Mouse (Mus musculus) Muller cell, postnatal 12 days (primary cell): ENCODE results near the gene Actl11.

ENCODE experiments used
- DNase-seq: peaks from one replicate; pipeline ENCODE4 v3.0.0-alpha.2; 2015; ENCODE audit errors: inconsistent ontology term

Actl11 gene

GRCm38 (mm10) chr9:107962916-107963315 lies 34.6 kb downstream of the Actl11 start:
- no peak for DNase-seq

GRCm38 (mm10) chr9:107963700-107964099 lies 35.4 kb downstream of the Actl11 start:
- DNase-seq = peak; percentile 60

DNA sequence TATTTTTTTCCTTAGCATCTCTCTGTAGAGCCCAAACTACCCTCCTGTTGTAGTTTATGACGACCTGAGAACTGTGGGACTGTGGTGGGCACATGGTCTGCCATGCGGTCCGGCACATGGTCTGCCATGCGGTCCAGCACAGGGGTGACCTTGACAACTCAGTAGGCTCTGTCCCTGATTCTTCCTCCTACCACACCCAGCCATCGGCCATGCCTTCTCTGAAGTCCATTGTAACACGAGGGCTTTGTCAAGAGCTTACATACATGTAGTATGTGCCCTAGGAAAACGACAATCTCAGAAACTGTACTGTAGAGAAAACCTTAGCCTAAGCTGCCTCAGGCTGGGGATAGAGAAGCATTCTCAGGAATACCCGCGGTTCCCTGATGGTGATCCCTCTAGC lies 36.4 kb downstream of the Actl11 start:
- no peak for DNase-seq

DNA sequence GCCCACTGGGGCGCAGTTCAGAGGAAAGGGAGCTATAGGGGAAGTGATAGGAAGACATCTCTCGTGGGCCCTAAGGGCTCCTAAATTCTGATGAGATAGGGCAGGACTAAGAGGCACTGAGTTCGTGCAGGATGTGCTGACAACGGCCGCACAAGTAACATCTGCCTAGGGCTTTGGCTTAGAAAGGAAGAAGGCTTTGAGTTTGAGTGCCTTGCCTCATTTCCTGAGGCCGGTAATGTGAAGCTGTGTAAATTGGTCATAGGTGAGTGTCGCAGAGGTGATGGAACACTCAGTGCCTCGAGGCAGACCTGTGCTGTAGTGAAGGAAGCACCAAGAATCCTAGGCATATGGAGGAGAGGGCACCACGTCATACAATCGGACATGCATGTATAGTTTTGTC lies 38.4 kb downstream of the Actl11 start:
- no peak for DNase-seq

GRCm38 (mm10) chr9:107967437-107967836 lies 39.2 kb downstream of the Actl11 start:
- DNase-seq = no peak

GRCm38 (mm10) chr9:107968531-107968930 lies 40.3 kb downstream of the Actl11 start:
- DNase-seq = no peak

GRCm38 (mm10) chr9:107970311-107970710 lies 42.0 kb downstream of the Actl11 start:
- no peak for DNase-seq

GRCm38 (mm10) chr9:107971690-107972541 lies 43.6 kb downstream of the Actl11 start:
- DNase-seq = no peak

DNA sequence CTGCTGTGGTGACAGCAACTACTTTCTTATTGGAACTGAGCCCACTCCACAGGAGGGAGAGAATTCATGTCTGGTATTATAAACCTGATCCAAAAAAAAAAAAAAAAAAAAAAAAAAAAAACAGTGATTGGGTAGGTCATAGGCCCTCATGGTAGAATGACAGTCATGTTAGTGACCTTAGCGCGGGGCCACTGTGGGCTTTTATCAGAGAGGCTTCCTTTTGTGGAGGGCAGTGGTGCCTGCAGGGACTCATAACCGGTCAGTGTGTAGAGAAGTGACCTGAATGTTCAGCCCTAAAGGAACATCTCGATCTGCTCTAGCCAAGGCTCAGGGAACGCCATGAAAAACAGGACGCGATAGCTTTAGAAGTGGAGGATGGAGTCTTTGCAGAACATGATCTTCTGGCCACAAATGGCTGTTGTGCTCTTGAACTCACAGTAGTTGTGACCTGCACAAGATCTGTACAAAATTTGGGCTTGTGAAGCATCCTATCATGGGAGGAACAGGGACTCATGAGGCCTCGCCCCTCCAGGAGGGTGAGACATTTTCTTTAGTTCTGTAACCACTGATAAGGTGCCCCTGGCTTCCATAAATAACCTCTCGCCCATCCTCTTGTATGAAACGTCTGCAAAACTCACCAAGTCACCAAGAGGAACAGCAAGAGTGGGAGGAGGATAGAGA lies 46.4 kb downstream of the Actl11 start:
- DNase-seq = no peak

DNA sequence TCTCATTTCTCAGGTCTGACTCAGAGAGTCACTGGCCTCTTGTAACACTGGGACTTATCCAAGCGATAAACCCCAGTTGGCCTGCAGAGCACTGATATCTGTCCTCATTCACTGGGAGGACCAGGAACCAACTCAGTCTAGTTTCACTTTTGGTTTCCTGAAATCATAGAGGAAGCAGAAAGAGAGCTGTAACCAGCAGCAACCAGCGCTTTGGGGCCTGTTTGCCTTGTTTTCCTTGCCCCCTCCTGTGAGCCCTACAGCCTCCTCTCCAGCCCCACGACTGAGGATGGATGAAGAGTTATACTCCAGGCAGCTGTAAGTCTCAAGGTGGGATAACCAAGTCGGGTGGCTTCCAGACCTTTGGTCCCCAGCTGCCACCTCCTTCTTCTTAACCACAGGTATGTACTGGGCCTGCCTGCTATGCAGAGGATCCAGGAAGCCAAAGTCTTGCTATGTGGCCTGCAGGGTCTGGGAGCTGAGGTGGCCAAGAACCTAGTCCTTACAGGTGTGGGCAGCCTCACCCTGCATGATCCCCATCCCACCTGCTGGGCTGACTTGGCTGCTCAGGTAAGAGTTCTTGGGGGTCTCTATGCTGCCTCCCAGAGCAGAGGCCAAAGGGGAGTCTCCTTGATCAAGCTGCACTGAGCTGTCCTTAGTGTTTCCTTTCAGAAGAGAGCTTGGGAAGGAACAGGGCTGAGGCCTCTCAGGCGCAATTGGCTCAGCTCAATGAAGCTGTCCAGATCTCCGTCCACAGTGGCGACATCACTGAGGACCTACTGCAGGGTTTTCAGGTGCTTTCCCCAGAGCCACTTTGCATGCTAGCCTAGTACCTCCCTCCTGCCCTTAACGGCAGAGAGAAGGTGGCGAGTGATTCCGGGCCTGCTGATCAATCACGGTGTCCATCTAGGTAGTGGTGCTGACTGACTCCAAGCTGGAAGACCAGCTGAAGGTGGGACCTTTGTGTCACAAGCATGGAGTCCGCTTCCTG lies 47.4 kb downstream of the Actl11 start, which contains the start of gene Uba7:
Gene Uba7 (plus strand): TSS at position 107 of the 988 bp plus-strand sequence.
- DNase-seq = peak; percentile 74

DNA sequence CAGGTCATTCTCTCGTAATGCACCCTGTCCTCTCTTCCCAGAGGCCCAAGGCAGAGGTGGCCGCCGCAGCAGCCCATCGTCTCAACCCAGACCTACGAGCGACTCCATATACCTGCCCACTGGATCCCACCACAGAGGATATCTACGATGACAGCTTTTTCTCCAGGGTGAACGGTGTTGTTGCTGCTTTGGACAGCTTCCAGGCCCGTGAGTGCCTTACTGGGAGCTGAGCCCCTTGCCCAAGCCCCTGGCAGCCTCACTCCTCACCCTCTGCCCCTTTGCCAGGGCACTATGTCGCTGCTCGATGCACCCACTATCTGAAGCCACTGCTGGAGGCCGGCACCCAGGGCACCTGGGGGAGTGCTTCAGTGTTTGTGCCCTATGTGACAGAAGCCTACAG lies 50.5 kb downstream of the Actl11 start:
- no peak for DNase-seq
